Mouse (Mus musculus) neutrophil, adult 83 days (primary cell): ENCODE measurements around the gene Per3. TPM values are rescaled to one million over a fixed set of nuclear protein-coding genes. Genes with fewer than 3 reads are reported as not detected.

Source experiments
- total RNA-seq, 2 experiments: library from RNA; stranded (reverse); gene quantifications; one replicate each; pipeline ENCODE4 v1.2.4; 2023

Gene Per3
- 1 to 10 TPM; 3.2 to 3.6 TPM for total RNA-seq

DNA sequence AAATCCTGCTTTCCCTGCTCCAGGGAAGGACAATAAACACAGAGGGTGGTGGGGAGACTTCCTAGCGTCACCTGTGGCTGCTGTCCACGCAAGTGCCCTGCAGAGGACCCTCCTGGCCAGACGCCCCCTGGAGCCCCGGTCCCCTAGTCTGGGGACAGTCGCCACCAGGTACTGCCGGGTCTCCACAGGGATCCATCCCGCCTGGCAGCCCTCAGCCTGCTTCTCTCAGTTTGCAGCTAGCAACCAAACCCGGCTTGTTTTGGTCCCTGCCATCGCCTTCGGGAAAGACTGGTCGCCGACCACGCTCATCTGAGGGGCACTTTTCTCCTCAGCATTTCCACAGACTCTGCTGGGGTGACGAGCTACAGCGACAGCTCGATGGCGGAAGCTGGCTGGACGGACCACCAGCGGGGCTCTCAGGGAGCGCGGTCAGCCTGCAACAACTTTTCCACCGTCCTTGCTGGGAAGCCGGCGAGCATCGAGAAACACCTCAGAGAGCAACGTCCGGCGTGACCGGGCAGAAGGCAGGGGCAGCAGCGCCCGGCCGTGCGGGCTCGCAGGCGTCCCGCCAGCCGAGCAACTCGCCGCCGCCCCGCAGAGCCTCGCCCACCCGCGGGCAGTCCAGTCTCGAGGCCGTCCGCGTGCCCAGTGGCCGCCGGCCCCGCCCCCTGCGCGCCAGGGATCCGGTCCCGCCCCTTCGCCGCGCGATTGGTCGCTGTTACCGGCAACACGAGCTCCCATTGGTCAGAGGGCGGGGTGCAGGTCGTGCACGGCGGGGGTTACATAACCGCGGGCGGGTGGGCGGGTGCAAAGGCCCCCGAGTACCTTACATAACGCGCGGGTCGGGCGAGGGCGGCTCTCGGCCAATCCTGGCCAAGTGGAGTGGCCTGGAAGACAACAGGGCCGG, at the start of gene Per3:
Gene Per3, minus strand, starts transcription at position 629 of the 907 bp plus-strand sequence.

DNA sequence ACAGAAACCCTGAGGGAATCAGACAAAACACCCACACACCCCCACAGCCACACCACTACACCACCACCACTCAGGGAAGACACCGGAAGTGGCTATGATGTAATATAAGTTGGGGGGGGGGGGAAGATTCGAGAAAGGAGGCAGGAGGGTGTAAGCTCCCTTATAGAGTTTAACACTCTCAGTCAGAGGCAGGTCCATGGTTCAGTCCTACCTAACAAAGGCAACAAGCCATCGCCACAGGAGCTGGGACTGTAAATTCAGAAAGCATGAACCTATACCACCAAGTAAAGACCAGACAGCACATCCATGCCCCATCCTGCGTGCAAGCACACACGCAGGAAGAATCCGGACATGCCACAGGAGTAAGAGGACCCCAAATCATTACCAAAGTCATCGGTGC, 44.8 kb upstream of the Per3 start, which contains the start of gene Gm13090:
Gene Gm13090, plus strand, starts transcription at position 301 of the 400 bp plus-strand sequence.

GRCm38 (mm10) chr4:151057347-151058321, 13.2 kb upstream of the Per3 start, which contains the start of gene Vamp3:
Vamp3 (minus strand) TSS chr4:151057963.

GRCm38 (mm10) chr4:150996797-150997196, 47.7 kb downstream of the Per3 start, which contains the start of gene Uts2:
Uts2 (plus strand) TSS chr4:150997097.

Other genes with a start within 250 kb of the Per3 start
- gene Errfi1, start 190.7 kb downstream of the Per3 start, total RNA-seq: 1 to 10 TPM; 6.8 to 7.3 TPM
- gene Park7, start 130.2 kb downstream of the Per3 start, total RNA-seq: 10 to 100 TPM; 76.2 to 87.0 TPM
- not detected for gene Tnfrsf9, start 130.1 kb downstream of the Per3 start, total RNA-seq
- gene Uts2, start 47.6 kb downstream of the Per3 start, total RNA-seq: not detected
- 100 to 1,000 TPM; 104 to 108 TPM for gene Vamp3, start 13.3 kb upstream of the Per3 start, total RNA-seq
- gene Gm13090, start 44.9 kb upstream of the Per3 start, total RNA-seq: not detected